Mouse (Mus musculus): ENCODE measurements around the gene Slc41a2. TPM values are rescaled to one million over a fixed set of nuclear protein-coding genes. Genes with fewer than 3 reads are reported as not detected.

Slc41a2 gene
- total RNA-seq, 2 experiments from 2014 or later, result 27.3 to 30.7 TPM

DNA sequence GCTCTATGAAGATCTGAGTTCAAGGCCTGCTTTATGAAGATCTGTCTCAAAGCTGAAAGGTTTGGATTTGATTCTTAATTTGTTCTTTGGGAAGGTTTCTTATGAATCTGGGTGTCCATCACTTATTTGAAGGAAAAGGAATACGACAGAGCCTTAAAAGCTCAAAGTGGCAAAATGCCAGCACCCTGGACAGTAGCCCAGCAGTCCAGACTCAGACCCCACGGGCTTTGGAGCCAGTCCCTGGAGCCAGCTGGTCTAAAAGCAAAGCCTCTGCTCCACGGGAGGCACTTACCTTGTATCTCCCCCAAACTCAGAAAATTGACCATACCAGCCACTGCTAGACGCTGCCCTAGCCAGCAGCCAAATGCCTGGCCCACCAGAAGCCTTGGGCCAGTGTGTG is 103.3 kb downstream of the Slc41a2 start:
- no peak for DNase-seq (ENCODE audit: low spot score in 2 of 2)

DNA sequence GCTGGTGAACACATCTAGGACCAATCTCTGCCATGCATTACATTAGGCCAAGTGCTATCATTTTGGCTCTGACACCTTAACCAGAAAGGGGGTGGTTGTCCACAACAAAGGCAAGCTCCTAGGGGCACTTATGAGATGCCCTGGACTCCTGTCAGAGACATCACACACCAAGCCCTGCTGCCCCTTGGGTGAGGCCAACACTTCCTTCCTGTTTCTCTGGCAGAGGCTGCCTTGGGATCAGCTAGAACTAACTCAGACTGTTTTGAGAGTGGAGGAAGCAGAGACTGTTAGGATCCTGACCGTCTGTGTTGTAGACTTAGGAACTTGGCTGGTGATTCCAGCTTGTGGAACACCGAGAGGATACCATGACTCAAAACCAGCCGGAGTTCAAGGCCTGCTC is 103.7 kb downstream of the Slc41a2 start:
- no peak for DNase-seq (ENCODE audit: low spot score in 2 of 2)

DNA sequence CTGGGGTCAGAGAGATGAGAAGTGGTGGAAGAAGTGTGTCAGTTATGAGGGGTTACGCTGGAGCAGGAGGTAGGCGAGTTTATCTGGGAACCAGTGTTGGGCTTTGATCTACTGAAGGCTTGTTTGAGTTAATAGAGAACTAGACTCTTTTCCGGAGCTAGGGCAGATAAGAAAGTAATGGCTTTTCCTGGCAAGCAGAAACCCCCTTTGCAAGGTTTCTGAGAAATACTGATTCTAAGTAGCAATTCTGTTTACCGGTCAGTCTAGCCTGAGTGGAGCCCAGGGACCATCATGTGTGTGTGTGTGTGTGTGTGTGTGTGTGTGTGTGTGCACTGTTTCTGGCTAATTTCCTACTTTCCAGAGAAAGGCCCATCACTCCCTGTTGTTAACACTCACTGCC is 109.1 kb downstream of the Slc41a2 start:
- no peak for DNase-seq (ENCODE audit: low spot score in 2 of 2)

DNA sequence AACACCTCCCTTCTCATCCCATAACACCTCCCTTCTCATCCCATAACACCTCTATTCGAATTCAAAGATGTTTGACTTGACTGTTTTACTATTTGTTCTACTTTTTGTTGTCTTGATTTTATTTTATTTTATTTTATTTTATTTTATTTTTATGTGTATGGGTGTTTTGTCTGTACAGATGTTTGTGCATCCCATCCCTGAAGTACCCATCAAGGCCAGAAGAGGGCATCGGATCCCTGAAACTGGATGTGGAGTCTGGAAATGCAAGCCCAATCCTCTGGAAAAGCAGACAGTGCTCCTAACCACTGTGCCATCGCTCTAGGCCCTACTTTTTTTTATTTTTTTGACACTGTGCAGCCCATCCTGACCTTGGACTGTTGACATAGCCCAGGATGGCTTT is 112.7 kb downstream of the Slc41a2 start:
- peak in 1 of 2 experiments; percentile 45 for DNase-seq (ENCODE audit: low spot score in 2 of 2)

DNA sequence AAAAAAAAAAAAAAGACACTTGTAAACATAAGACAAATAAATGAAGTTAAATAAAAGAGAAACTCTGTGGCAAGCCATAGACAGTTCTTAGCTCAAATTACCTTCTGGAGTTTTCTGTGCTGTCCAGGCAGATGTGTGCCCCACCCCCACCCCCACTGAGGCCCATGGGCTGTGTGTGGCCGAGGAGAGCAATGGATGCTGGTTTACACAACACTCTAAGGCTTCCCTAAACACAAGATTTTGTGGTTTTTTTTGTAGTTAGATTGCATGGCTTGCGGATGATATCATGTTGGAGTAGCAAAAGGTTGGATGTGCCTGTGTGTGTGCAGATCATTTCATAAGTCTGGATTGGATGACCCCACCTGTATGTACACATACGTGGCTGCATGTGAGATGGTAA is 116.8 kb downstream of the Slc41a2 start:
- no peak for DNase-seq (ENCODE audit: low spot score in 2 of 2)

DNA sequence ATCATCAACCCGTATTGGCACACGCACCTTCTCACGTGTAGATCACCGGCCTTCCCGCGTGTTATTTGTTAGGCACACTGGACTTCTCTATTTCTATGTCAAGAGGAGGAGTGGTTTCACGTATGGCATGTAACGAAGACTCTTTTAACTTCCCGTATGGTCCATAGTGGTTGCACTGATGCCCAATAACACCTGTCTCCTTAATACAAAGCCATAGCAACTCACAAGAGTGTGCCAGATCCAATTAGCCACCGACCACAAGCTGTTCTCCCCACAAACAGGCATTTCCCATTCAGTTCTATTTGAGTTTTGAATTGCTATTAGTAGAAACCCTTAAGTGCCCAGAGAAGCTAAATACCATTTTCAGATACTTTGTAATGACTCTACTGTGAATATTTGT is 117.5 kb downstream of the Slc41a2 start:
- DNase-seq (ENCODE audit: low spot score in 2 of 2), result peak in 1 of 2 experiments; percentile 26

DNA sequence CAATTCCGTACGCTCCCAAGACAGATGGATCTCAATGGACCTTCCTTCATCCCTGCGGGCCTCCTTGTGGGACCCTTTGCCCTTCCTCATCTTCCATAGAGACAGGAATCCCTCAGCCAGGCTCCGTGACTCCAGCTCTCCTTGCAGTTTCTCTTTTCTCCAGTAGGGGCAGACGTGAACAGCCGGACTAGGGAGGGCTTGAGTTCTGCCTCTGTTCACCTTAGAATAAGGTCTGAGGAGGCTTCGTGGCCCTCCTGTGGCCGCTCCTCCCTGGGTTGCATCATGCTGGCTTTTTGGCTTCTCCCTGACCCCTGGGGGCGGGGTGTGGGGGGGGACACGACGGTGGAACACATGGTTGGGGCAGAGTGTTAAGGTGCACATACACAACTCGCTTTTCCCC is 118.0 kb downstream of the Slc41a2 start:
- peak; percentile 62 to 72 for DNase-seq (ENCODE audit: low spot score in 2 of 2)

DNA sequence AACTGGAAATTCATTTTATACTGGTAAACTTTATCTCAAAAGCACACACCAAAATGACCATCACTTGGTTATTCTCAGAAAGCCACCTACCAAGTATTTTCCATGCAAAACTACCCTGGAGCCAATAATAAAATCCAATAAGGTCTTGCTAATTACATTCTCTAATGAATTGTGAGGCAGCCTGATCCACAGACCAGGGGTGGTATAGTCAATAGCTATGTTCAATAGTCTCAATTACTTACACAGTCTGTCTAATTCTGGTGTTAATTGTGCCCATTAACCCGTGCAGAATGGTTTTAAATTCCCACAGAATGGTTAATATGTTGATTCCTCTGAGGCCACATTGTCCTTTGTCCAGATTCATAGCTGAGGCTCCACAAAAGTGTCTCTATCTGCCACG is 118.9 kb downstream of the Slc41a2 start:
- DNase-seq (ENCODE audit: low spot score in 2 of 2), result no peak

DNA sequence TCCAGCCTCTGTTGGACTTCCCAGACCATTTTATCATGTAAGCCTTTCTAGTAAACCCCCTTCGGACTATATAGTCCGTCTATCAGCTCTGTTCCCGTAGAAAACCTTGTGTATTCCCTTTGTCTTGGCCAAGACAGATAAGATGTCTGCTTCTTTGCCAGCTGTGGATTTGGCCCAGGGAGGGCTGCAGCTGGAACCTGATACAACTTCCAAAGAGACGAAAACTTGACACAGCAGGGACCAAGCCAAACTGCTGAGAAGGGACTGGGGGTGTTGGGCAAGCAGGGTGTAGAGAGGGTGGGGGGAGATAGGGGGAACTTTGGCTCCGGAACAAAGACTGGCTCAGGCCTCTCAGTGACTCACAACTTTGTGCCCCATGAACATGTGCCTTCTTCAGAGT is 120.4 kb downstream of the Slc41a2 start:
- no peak for DNase-seq (ENCODE audit: low spot score in 2 of 2)

DNA sequence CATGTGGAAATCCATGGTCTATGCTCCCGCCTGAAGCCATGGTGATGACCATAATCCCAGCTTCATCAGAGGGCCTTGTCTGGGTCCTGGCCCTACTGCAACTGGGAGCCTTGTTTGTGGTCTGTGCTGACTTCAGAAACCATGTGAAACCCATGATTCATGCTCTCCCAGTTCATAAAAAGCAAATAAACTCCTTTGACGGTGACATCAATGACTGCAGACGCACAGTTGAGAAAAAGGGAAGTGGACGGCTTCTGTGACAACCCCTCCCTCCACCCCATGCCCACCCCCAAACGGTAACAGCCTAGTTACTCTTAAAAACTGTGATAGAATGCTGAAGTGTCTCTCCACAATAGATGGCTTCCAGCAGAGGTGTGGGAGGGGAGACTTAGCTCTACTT is 122.1 kb downstream of the Slc41a2 start:
- no peak for DNase-seq (ENCODE audit: low spot score in 2 of 2)

DNA sequence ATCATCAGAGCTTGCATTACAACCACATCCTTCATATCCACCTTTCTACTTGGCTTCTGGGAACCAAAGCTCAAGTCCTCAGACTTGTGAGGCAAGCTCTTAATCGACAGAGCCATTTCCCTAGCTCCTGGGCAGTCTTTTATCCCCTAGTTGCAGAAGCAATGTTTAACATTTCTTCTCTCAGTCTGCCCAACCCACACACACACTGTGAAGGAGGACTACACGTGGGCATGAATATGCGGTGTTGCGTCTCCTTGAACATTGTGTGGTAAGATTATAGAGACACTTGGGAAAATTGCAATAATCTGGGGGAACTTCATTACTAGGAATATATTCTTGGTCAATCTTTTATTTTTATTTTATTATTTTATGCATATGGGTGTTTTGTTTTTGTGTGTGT is 125.1 kb downstream of the Slc41a2 start:
- no peak for DNase-seq (ENCODE audit: low spot score in 2 of 2)

DNA sequence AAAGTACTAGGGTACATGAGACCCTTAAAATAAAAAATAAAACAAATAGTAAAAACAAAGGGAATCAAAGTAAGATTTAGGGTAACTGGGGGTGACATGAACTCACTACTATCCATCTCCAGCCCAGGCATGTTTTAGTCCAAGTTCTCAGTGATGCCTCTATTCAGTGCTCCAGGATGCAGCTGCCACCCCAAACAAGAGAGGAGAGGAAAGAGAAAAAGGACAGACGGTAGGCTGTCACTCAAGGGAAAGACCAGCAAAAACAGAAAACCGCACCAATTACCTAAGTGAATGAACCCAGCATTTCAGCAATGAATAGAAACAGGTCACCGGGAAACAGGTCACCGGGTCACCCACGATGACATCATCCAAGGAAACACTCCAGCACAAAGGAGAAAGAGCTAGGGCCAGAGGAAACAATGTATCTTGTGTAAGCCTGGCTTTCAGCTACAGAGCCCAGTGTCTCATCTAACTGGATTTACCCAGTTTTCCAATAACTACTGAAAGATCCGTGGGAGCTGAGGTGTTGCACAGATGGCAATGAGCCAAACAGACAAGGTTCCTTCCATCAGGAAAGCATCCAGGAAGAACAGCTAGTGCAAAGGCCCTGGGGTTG is 126.6 kb downstream of the Slc41a2 start:
- DNase-seq (ENCODE audit: low spot score in 2 of 2), result no peak

DNA sequence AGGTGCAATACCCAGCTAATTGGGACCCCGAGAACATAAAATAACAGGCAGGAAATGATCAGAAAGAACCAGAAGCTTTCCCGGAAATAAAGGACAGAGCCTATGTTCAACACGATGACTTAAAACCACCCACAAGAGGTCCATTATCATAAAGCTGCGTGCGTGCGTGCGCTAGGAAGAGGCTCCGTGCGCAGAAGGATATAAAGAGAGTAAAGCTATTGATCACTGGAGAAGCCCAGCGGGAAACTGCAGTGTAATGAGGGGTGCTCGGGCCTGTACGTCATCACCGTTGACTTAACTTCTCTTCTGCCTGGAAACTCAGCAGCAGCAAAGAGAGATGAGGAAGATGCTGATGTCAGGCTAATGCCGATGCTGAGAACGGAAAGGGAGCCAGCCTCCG is 127.6 kb downstream of the Slc41a2 start:
- no peak for DNase-seq (ENCODE audit: low spot score in 2 of 2)

DNA sequence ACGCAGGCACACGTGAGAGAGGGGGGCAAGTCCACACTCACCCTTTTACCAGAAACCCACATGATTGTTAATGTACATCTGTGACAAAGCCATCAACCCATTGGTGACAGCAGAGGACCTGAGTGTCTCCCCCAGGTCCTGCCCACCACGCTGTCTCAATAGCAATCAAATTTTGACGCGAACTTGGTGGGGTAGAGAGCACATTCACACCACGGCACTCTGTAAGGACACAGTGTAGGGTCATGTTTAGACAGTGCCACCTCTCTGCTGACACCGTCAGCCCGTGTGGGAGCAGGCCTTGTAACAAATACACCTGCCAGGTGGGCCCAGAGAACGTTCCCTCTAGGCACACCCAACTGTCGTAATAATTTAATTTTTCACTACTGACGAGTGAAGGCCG is 128.3 kb downstream of the Slc41a2 start:
- DNase-seq (ENCODE audit: low spot score in 2 of 2), result no peak

DNA sequence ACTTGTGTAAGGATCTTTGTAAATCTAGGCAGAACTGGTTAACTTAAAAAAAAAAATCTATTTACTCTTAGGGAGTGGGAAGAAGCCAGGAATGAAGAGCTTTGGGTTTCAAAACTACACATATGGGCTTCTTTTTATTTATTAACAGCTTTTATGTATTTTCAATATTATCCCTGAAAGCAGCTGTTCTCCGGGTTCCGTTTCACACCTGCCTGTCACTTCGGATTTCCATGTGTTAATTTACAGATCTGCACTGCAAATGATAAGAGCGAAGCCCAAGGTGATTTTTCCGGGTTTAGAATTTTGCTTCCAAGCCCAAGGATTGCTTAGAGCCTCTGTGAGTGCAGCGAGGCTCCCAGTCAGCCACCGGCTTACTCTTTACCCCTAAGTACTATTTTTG is 129.2 kb downstream of the Slc41a2 start:
- no peak for DNase-seq (ENCODE audit: low spot score in 2 of 2)

DNA sequence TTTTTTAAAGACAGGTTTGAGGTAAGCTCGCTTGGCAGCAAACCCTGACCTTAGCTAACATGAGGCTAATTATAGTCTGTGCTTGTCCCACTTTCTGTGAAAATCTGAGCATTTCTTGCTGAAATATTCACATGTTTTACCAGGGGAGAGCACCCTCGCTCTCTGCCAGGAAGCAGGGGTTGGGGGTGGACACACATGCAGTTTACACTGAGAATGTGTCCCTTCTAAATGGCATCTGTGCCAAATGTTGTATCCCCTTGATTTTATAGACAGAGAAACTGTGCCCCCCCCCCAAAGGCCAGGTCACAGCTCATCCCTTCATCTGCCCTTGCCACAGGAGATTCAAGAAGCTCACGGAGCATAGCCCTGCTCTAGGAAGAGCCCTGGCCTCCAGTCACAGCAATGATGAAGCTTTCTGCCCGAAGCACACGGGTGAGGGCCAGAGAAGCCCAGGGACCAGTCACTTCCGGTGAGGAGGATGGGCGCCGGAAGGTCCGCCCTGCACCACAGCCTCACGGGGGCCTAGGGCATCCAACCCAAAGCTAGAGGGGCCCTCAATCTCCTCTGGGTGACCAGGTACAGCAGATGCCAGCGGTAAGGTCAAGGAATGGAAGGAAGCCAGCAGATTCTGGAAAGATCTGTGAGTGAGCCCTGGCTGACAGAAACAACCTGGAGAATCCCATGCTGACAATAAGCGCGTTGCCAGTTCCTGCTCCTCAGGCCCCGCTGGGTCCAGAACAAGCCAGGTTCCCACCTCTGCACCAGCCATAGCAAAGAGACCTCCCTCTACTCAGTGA is 134.6 kb downstream of the Slc41a2 start:
- DNase-seq (ENCODE audit: low spot score in 2 of 2), result no peak

DNA sequence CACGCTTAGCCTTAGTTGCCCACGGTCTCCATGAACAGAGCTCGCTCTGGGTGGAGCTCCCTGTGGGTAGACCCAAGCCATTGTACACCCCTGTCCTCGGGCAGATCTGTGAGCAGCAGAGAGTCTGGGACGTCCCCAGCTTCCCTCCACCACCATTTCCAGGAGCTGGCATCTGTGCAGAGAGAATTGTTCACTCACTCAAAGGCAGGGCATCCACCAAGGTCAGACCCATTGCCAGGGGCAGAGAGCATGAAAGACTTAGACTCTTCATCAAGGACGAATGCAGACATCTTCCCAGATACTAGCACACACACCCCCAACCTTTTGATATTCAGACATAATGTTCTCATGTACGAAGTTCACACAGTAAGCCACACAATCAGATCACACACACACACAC is 136.2 kb downstream of the Slc41a2 start:
- no peak for DNase-seq (ENCODE audit: low spot score in 2 of 2)

DNA sequence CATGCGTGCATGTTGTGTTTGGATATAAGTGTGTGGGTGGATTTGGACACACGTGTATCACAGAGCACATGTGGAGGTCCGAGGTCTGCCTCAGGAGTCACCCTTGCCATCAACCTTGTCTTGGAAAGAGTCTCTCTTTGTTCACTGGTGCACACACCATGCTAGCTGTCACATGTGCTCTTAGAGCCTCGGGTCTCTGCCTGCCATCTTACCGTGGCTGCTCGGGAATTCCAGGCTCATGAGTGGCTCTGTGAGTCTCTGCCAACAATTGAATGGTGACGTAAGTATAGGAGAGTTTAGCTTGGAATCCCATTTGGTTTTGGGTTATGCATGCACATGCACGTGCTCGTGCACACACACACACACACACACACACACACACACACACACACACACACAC is 138.4 kb downstream of the Slc41a2 start:
- DNase-seq (ENCODE audit: low spot score in 2 of 2), result no peak

DNA sequence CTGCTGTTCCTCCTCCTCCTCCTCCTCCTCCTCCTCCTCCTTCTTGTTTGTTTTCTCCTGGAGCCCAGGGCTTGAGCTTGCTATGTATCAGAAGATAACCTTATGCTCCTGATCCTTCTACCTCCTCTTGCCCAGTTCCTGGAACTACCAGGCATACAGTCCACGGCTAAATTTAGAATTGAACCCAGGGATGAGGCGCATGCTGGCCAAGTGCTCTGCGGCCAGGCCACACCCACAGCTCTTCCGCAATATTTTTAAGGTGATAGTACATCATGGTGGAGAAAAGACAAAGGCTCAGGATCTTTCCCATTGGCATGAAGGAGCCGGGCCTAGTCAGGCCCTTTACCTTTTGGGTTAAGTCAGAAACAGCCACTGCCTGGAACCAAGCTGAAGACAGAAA is 139.0 kb downstream of the Slc41a2 start:
- no peak for DNase-seq (ENCODE audit: low spot score in 2 of 2)

DNA sequence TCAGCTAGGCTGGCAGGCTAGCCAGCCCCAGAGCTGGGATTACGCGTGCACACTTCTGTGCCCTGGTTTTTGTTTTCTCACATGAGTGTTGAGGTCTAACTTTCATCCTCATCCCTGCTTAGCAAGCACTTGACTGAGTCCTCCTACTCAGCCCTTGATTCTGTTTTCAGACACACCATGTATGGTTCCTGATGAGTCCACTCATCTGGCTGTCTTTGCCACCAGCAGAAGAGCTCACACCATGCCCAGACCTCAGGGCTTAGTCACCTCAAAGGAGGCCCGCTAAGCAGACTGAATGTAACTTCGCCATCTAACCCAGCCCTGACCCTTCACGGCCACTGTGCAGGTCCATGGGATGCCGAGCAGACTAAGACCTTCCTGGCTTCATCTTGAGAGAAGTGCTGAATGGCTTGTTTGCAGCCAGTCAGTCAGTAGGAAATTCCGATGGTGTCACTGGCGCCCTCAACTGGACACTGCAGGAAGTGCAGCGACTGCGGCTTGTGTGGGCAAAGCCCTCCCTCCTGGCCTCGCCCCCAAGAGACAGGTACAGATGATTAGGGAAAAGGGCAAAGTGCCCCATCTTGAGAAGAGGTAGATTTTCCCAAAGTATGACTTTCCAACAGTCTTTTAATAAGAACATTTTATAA is 139.9 kb downstream of the Slc41a2 start:
- DNase-seq (ENCODE audit: low spot score in 2 of 2), result peak; percentile 72 to 79

DNA sequence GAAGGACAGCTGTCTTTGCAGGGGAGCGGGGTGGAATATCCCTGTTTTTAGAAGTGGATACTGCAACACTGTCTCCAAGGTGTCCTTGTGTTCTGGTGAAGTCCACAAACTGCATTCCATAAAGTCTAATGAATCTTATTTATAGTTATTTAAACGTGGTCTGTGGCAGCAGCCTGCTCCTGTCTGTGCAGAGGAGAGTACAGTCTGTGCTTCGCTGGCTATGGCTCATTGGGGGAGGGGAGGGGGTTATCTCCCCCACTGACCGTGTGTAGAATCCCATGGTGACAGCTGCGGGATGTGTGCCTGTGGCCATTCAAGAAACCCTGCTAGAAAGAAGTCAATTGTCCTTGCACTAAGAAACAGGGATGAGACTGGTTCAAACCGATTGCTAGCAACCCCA is 145.7 kb downstream of the Slc41a2 start:
- DNase-seq (ENCODE audit: low spot score in 2 of 2), result no peak

DNA sequence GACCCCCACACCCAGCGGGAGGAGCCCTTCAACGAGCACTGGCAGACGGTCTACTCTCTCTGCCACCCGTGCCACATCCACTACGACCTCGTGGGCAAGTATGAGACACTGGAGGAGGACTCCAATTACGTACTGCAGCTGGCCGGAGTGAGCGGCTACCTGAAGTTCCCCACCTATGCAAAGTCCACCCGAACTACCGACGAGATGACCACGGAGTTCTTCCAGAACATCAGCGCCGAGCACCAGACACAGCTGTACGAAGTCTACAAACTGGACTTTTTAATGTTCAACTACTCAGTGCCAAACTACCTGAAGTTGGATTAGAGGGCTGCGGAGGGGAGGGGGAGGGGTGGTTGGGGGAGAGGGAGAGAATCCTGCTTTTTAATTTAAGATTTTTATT is 146.2 kb downstream of the Slc41a2 start:
- no peak for DNase-seq (ENCODE audit: low spot score in 2 of 2)

DNA sequence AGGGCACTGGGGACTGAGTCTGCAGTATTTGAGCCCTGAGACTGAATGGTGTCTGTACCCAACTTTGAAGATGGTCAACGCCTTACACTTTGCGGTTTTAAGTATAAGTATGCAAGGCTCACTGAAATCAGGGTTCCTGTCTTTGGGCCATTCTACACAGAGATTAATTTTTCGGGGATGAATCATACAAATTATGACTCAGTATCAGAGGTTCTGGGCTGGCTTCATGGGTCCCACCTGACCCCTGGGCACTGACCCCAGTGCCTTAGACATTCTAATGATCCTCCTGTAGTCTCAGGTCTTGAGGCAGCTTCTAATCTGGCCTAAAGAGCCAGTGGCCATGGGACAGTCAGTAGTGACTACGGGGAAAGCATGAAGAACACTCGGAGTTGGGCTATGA is 148.6 kb downstream of the Slc41a2 start:
- no peak for DNase-seq (ENCODE audit: low spot score in 2 of 2)
